Mouse (Mus musculus) heart, embryonic 15.5 days (tissue): ENCODE results near the gene Neu3. TPM values are rescaled to one million over a fixed set of nuclear protein-coding genes. Genes with fewer than 3 reads are reported as not detected.

ENCODE experiments used
- ATAC-seq: fragments of 200-750 bp; cut with Nextera tagmentation; replicated peaks from 2 replicates; pipeline ENCODE4 v1.8.0; 2017; ENCODE audit warnings: low read depth, moderate TSS enrichment; ENCODE audit not compliant: insufficient number of reproducible peaks, insufficient read depth, low FRiP score
- H3K27ac ChIP-seq: fragments of 300-500 bp; sonication (generic); 2 replicates; pipeline ENCODE4 v1.5.1; 2015; ENCODE audit warnings: mild to moderate bottlenecking, inconsistent platforms
- H3K27me3 ChIP-seq: fragments of 300-500 bp; sonication (generic); 2 replicates; pipeline ENCODE4 v1.6.1; 2015; ENCODE audit warnings: inconsistent platforms
- H3K36me3 ChIP-seq: fragments of 300-500 bp; sonication (generic); 2 replicates; pipeline ENCODE4 v1.6.1; 2015; ENCODE audit warnings: mild to moderate bottlenecking, inconsistent platforms
- H3K4me1 ChIP-seq: fragments of 300-500 bp; sonication (generic); replicated peaks from 2 replicates; pipeline ENCODE4 v1.6.1; 2015; ENCODE audit warnings: inconsistent platforms
- H3K4me2 ChIP-seq: fragments of 300-500 bp; sonication (generic); 2 replicates; pipeline ENCODE4 v1.6.1; 2015; ENCODE audit warnings: inconsistent platforms, mild to moderate bottlenecking, moderate library complexity
- H3K4me3 ChIP-seq: fragments of 300-500 bp; sonication (generic); 2 replicates; pipeline ENCODE4 v1.5.1; 2015; ENCODE audit warnings: mild to moderate bottlenecking, inconsistent platforms
- H3K9ac ChIP-seq: fragments of 300-500 bp; sonication (generic); 2 replicates; pipeline ENCODE4 v1.6.1; 2015; ENCODE audit warnings: mild to moderate bottlenecking, inconsistent platforms
- H3K9me3 ChIP-seq: fragments of 300-500 bp; sonication (generic); replicated peaks from 2 replicates; pipeline ENCODE4 v1.6.1; 2016; ENCODE audit warnings: inconsistent platforms
- WGBS: fragments of 180-500 bp; shearing (Covaris S2); methylation state at CpG from one replicate; pipeline ENCODE4 v1.1.7; 2015; ENCODE audit warnings: mixed read lengths; 5-methylcytosine and 5-hydroxymethylcytosine counted together
- polyA plus RNA-seq: library from polyadenylated mRNA; unstranded; fragments of >200 nt; fragmentation: Nextera tagmentation; extraction: Ambion mirVana; gene quantifications from 2 replicates; pipeline ENCODE4 v1.2.1, GENCODE M21; 2015

The Neu3 gene
- 3.3 and 4.5 TPM in 2 replicates for polyA plus RNA-seq

- H3K27ac ChIP-seq = peak within 1 kb of the TSS; percentile 91
- peak within 1 kb of the TSS; percentile 68 for H3K4me2 ChIP-seq
- H3K27me3 ChIP-seq = no peaks in the 10 kb centered on the region
- H3K36me3 ChIP-seq = no peaks in the 10 kb centered on the region
- WGBS = under 1% methylated on average over 26 of the region's 26 CpGs
- H3K9ac ChIP-seq = peak within 1 kb of the TSS; percentile 62
- no peaks in the 10 kb centered on the region for H3K9me3 ChIP-seq
- ATAC-seq = peak; percentile 99
- peak within 1 kb of the TSS; percentile 64 for H3K4me3 ChIP-seq
- H3K4me1 ChIP-seq = peaks cover 28% of the 10 kb centered on the region
Observed at GRCm38 (mm10) chr7:99828083-99828570, at the start of gene Neu3. Neu3 (minus strand) TSS chr7:99828417.

GRCm38 (mm10) chr7:99876345-99876744 is 48.1 kb upstream of the Neu3 start:
- ATAC-seq = no peak; the same call in 1 of the 2 replicates
- H3K36me3 ChIP-seq = no peaks in the 10 kb centered on the region
- H3K27me3 ChIP-seq = peaks cover 3% of the 10 kb centered on the region; the same call in 1 of the 2 replicates
- H3K4me3 ChIP-seq = no peak overlapping the region
- H3K9ac ChIP-seq = no peak overlapping the region
- no peak overlapping the region for H3K4me2 ChIP-seq
- peaks cover 11% of the 10 kb centered on the region for H3K4me1 ChIP-seq
- WGBS = 2% methylated on average over 3 of the region's 3 CpGs
- no peaks in the 10 kb centered on the region for H3K9me3 ChIP-seq
- H3K27ac ChIP-seq = no peak overlapping the region

GRCm38 (mm10) chr7:99875891-99876290 is 47.7 kb upstream of the Neu3 start:
- Histone ChIP-seq H3K4me2 (no peak overlapping the region), H3K9me3 (no peaks in the 10 kb centered on the region), H3K27ac (no peak overlapping the region), H3K9ac (no peak overlapping the region), H3K27me3 (peaks cover 3% of the 10 kb centered on the region; the same call in 1 of the 2 replicates), H3K4me3 (no peak overlapping the region), H3K4me1 (peaks cover 11% of the 10 kb centered on the region), H3K36me3 (no peaks in the 10 kb centered on the region)
- no peak for ATAC-seq
- WGBS = 32% methylated on average over 5 of the region's 5 CpGs

GRCm38 (mm10) chr7:99873965-99874364 is 45.7 kb upstream of the Neu3 start:
- H3K4me3 ChIP-seq = no peak overlapping the region
- WGBS = 45% methylated on average over 6 of the region's 6 CpGs
- H3K4me1 ChIP-seq = peaks cover 11% of the 10 kb centered on the region
- H3K9ac ChIP-seq = no peak overlapping the region
- no peak overlapping the region for H3K4me2 ChIP-seq
- H3K27me3 ChIP-seq = peaks cover 3% of the 10 kb centered on the region; the same call in 1 of the 2 replicates
- ATAC-seq = no peak
- H3K9me3 ChIP-seq = no peaks in the 10 kb centered on the region
- H3K27ac ChIP-seq = no peak overlapping the region
- no peaks in the 10 kb centered on the region for H3K36me3 ChIP-seq

- Histone ChIP-seq H3K4me3 (no peak overlapping the region), H3K27ac (no peak overlapping the region), H3K9me3 (no peaks in the 10 kb centered on the region), H3K4me1 (peaks cover 19% of the 10 kb centered on the region), H3K36me3 (no peaks in the 10 kb centered on the region), H3K27me3 (no peaks in the 10 kb centered on the region), H3K4me2 (no peak overlapping the region), H3K9ac (no peak overlapping the region)
- WGBS = 65% methylated on average over 4 of the region's 4 CpGs
- ATAC-seq = no peak
Observed at GRCm38 (mm10) chr7:99869296-99869695, 41.1 kb upstream of the Neu3 start.

- Histone ChIP-seq H3K4me1 (peaks cover 15% of the 10 kb centered on the region), H3K9me3 (no peaks in the 10 kb centered on the region), H3K36me3 (no peaks in the 10 kb centered on the region), H3K4me2 (no peak overlapping the region), H3K4me3 (no peak overlapping the region), H3K27ac (peak overlapping the region; percentile 46), H3K27me3 (no peaks in the 10 kb centered on the region), H3K9ac (no peak overlapping the region)
- ATAC-seq = peak; percentile 74
- 26% methylated on average over 3 of the region's 3 CpGs for WGBS
Observed at GRCm38 (mm10) chr7:99865219-99865618, 37.0 kb upstream of the Neu3 start.

- no peaks in the 10 kb centered on the region for H3K36me3 ChIP-seq
- H3K4me2 ChIP-seq = no peak overlapping the region
- no peak overlapping the region for H3K4me3 ChIP-seq
- 69% methylated on average over 11 of the region's 11 CpGs for WGBS
- H3K27me3 ChIP-seq = no peaks in the 10 kb centered on the region
- no peak for ATAC-seq
- H3K4me1 ChIP-seq = peaks cover 15% of the 10 kb centered on the region
- H3K9ac ChIP-seq = no peak overlapping the region
- H3K27ac ChIP-seq = peak overlapping the region; percentile 46
- H3K9me3 ChIP-seq = no peaks in the 10 kb centered on the region
Observed at GRCm38 (mm10) chr7:99864241-99865028, 36.2 kb upstream of the Neu3 start.

GRCm38 (mm10) chr7:99863362-99863761 is 35.1 kb upstream of the Neu3 start, which contains the start of gene Spcs2:
Spcs2 (minus strand) TSS chr7:99863462.
- Histone ChIP-seq H3K9me3 (no peaks in the 10 kb centered on the region), H3K4me2 (no peak within 1 kb of the TSS), H3K4me3 (no peak within 1 kb of the TSS), H3K27ac (no peak within 1 kb of the TSS), H3K9ac (no peak within 1 kb of the TSS), H3K36me3 (no peaks in the 10 kb centered on the region), H3K27me3 (no peaks in the 10 kb centered on the region), H3K4me1 (peaks cover 19% of the 10 kb centered on the region)
- WGBS = 42% methylated on average over 7 of the region's 7 CpGs
- ATAC-seq = no peak

GRCm38 (mm10) chr7:99858813-99859585 is 30.8 kb upstream of the Neu3 start, which contains the start of gene Xrra1:
Xrra1 (plus strand) TSS chr7:99859116.
- Histone ChIP-seq H3K4me1 (peaks cover 25% of the 10 kb centered on the region), H3K4me3 (peak within 1 kb of the TSS; percentile 90), H3K9me3 (no peaks in the 10 kb centered on the region), H3K9ac (peak within 1 kb of the TSS; percentile 90), H3K27me3 (no peaks in the 10 kb centered on the region), H3K36me3 (peaks cover 6% of the 10 kb centered on the region), H3K27ac (peak within 1 kb of the TSS; percentile 81), H3K4me2 (peak within 1 kb of the TSS; percentile 82)
- WGBS = under 1% methylated on average over 42 of the region's 42 CpGs
- peak; percentile 99 for ATAC-seq

GRCm38 (mm10) chr7:99858175-99858812 is 30.1 kb upstream of the Neu3 start:
- Histone ChIP-seq H3K36me3 (peaks cover 11% of the 10 kb centered on the region), H3K4me1 (peaks cover 25% of the 10 kb centered on the region), H3K27me3 (no peaks in the 10 kb centered on the region), H3K4me3 (peak overlapping the region; percentile 90), H3K4me2 (peak overlapping the region; percentile 82), H3K9ac (peak overlapping the region; percentile 90), H3K27ac (peak overlapping the region; percentile 81), H3K9me3 (no peaks in the 10 kb centered on the region)
- peak; percentile 33 for ATAC-seq
- under 1% methylated on average over 19 of the region's 19 CpGs for WGBS
